Mouse (Mus musculus): ENCODE measurements around the gene Gramd1b. TPM values are rescaled to one million over a fixed set of nuclear protein-coding genes. Genes with fewer than 3 reads are reported as not detected.

The Gramd1b gene
- polyA plus RNA-seq, 1 experiment from 2014 or later = 8.5 TPM

GRCm38 (mm10) chr9:40268748-40269102 is 262.5 kb downstream of the Gramd1b start:
- H3K9ac ChIP-seq (ENCODE audit: low read depth, low read length) = no peak overlapping the region
- peaks cover 23% of the 10 kb centered on the region for H3K27me3 ChIP-seq (ENCODE audit: control insufficient read depth, insufficient read depth, low read length)
- H3K9me3 ChIP-seq (replicated peaks; ENCODE audit: control insufficient read depth, low read length) = no peaks in the 10 kb centered on the region
- peak overlapping the region; percentile 34 for H3K4me3 ChIP-seq (ENCODE audit: low read depth, low read length)
- ATAC-seq (replicated peaks; ENCODE audit: insufficient number of reproducible peaks, low FRiP score, low TSS enrichment) = 0 out of 2 replicates have a peak, but pooled peaks have one; percentile 14
- H3K4me2 ChIP-seq = peak overlapping the region; percentile 63
- 4% methylated on average over 4 of the region's 4 CpGs for WGBS (ENCODE audit: insufficient replicate concordance)
- H3K36me3 ChIP-seq (ENCODE audit: control insufficient read depth, insufficient read depth, low read length) = no peaks in the 10 kb centered on the region
- no peak overlapping the region for H3K27ac ChIP-seq (ENCODE audit: low read depth, low read length)
- H3K4me1 ChIP-seq (ENCODE audit: control insufficient read depth, insufficient read depth, low read length) = peaks cover 5% of the 10 kb centered on the region; the same call in 1 of the 2 replicates

GRCm38 (mm10) chr9:40268040-40268747 is 263.0 kb downstream of the Gramd1b start:
- 21% methylated on average over 21 of the region's 21 CpGs for WGBS (ENCODE audit: insufficient replicate concordance)
- ATAC-seq (replicated peaks; ENCODE audit: insufficient number of reproducible peaks, low FRiP score, low TSS enrichment) = no peak
- Histone ChIP-seq H3K36me3 (ENCODE audit: control insufficient read depth, insufficient read depth, low read length) (no peaks in the 10 kb centered on the region), H3K4me1 (ENCODE audit: control insufficient read depth, insufficient read depth, low read length) (peaks cover 5% of the 10 kb centered on the region; the same call in 1 of the 2 replicates), H3K27ac (ENCODE audit: low read depth, low read length) (no peak overlapping the region), H3K9ac (ENCODE audit: low read depth, low read length) (no peak overlapping the region), H3K9me3 (replicated peaks; ENCODE audit: control insufficient read depth, low read length) (no peaks in the 10 kb centered on the region), H3K4me2 (peak overlapping the region; percentile 63), H3K27me3 (ENCODE audit: control insufficient read depth, insufficient read depth, low read length) (peaks cover 23% of the 10 kb centered on the region), H3K4me3 (ENCODE audit: low read depth, low read length) (no peak overlapping the region)

- no peak for ATAC-seq (replicated peaks; ENCODE audit: insufficient number of reproducible peaks, low FRiP score, low TSS enrichment)
- Histone ChIP-seq H3K9me3 (replicated peaks; ENCODE audit: control insufficient read depth, low read length) (no peaks in the 10 kb centered on the region), H3K27me3 (ENCODE audit: control insufficient read depth, insufficient read depth, low read length) (peaks cover 12% of the 10 kb centered on the region), H3K4me3 (ENCODE audit: low read depth, low read length) (no peak overlapping the region), H3K4me2 (no peak overlapping the region), H3K9ac (ENCODE audit: low read depth, low read length) (no peak overlapping the region), H3K4me1 (ENCODE audit: control insufficient read depth, insufficient read depth, low read length) (peaks cover under 1% of the 10 kb centered on the region; the same call in 1 of the 2 replicates), H3K36me3 (ENCODE audit: control insufficient read depth, insufficient read depth, low read length) (no peaks in the 10 kb centered on the region), H3K27ac (ENCODE audit: low read depth, low read length) (no peak overlapping the region)
- 40% methylated on average over 6 of the region's 6 CpGs for WGBS (ENCODE audit: insufficient replicate concordance)
Measured at GRCm38 (mm10) chr9:40263874-40264273, 267.3 kb downstream of the Gramd1b start.

- Histone ChIP-seq H3K9ac (ENCODE audit: low read depth, low read length) (no peak overlapping the region), H3K4me2 (no peak overlapping the region)
Measured at GRCm38 (mm10) chr9:40252459-40252858, 278.7 kb downstream of the Gramd1b start.

GRCm38 (mm10) chr9:40249106-40249505 is 282.1 kb downstream of the Gramd1b start:
- Histone ChIP-seq H3K27me3 (ENCODE audit: control insufficient read depth, insufficient read depth, low read length) (no peaks in the 10 kb centered on the region), H3K36me3 (ENCODE audit: control insufficient read depth, insufficient read depth, low read length) (no peaks in the 10 kb centered on the region), H3K4me3 (ENCODE audit: low read depth, low read length) (no peak overlapping the region), H3K27ac (ENCODE audit: low read depth, low read length) (no peak overlapping the region), H3K4me1 (ENCODE audit: control insufficient read depth, insufficient read depth, low read length) (0 out of 2 replicates have a peak, but pooled peaks cover 4% of the 10 kb centered on the region), H3K9me3 (replicated peaks; ENCODE audit: control insufficient read depth, low read length) (0 out of 2 replicates have a peak, but pooled peaks cover 3% of the 10 kb centered on the region), H3K4me2 (no peak overlapping the region), H3K9ac (ENCODE audit: low read depth, low read length) (no peak overlapping the region)
- no peak for ATAC-seq (replicated peaks; ENCODE audit: insufficient number of reproducible peaks, low FRiP score, low TSS enrichment)
- 45% methylated on average over 1 of the region's 1 CpGs for WGBS (ENCODE audit: insufficient replicate concordance)

More at GRCm38 (mm10) chr9:40252459-40252858, 278.7 kb downstream of the Gramd1b start:
- Histone ChIP-seq H3K9me3 (replicated peaks; ENCODE audit: control insufficient read depth, low read length) (0 out of 2 replicates have a peak, but pooled peaks cover 3% of the 10 kb centered on the region), H3K27me3 (ENCODE audit: control insufficient read depth, insufficient read depth, low read length) (no peaks in the 10 kb centered on the region), H3K4me3 (ENCODE audit: low read depth, low read length) (no peak overlapping the region), H3K4me1 (ENCODE audit: control insufficient read depth, insufficient read depth, low read length) (no peaks in the 10 kb centered on the region), H3K36me3 (ENCODE audit: control insufficient read depth, insufficient read depth, low read length) (no peaks in the 10 kb centered on the region), H3K27ac (ENCODE audit: low read depth, low read length) (no peak overlapping the region)
- ATAC-seq (replicated peaks; ENCODE audit: insufficient number of reproducible peaks, low FRiP score, low TSS enrichment) = no peak
- 52% methylated on average over 3 of the region's 3 CpGs for WGBS (ENCODE audit: insufficient replicate concordance)

- Histone ChIP-seq H3K9ac (ENCODE audit: low read depth, low read length) (no peak overlapping the region), H3K4me3 (ENCODE audit: low read depth, low read length) (no peak overlapping the region), H3K4me1 (ENCODE audit: control insufficient read depth, insufficient read depth, low read length) (0 out of 2 replicates have a peak, but pooled peaks cover 6% of the 10 kb centered on the region), H3K27ac (ENCODE audit: low read depth, low read length) (no peak overlapping the region), H3K36me3 (ENCODE audit: control insufficient read depth, insufficient read depth, low read length) (no peaks in the 10 kb centered on the region), H3K9me3 (replicated peaks; ENCODE audit: control insufficient read depth, low read length) (0 out of 2 replicates have a peak, but pooled peaks cover 3% of the 10 kb centered on the region), H3K27me3 (ENCODE audit: control insufficient read depth, insufficient read depth, low read length) (no peaks in the 10 kb centered on the region), H3K4me2 (no peak overlapping the region)
- no peak for ATAC-seq (replicated peaks; ENCODE audit: insufficient number of reproducible peaks, low FRiP score, low TSS enrichment)
- WGBS (ENCODE audit: insufficient replicate concordance) = 56% methylated on average over 6 of the region's 6 CpGs
Measured at GRCm38 (mm10) chr9:40246702-40247101, 284.5 kb downstream of the Gramd1b start.

- no peak for ATAC-seq (replicated peaks; ENCODE audit: insufficient number of reproducible peaks, low FRiP score, low TSS enrichment)
- Histone ChIP-seq H3K4me1 (ENCODE audit: control insufficient read depth, insufficient read depth, low read length) (peaks cover 10% of the 10 kb centered on the region; the same call in 1 of the 2 replicates), H3K36me3 (ENCODE audit: control insufficient read depth, insufficient read depth, low read length) (no peaks in the 10 kb centered on the region), H3K4me3 (ENCODE audit: low read depth, low read length) (no peak overlapping the region), H3K9me3 (replicated peaks; ENCODE audit: control insufficient read depth, low read length) (0 out of 2 replicates have a peak, but pooled peaks cover 3% of the 10 kb centered on the region), H3K27me3 (ENCODE audit: control insufficient read depth, insufficient read depth, low read length) (no peaks in the 10 kb centered on the region), H3K27ac (ENCODE audit: low read depth, low read length) (0 out of 2 replicates have a peak overlapping the region, but pooled peaks have one; percentile 70), H3K9ac (ENCODE audit: low read depth, low read length) (no peak overlapping the region), H3K4me2 (no peak overlapping the region)
- 83% methylated on average over 7 of the region's 7 CpGs for WGBS (ENCODE audit: insufficient replicate concordance)
Measured at GRCm38 (mm10) chr9:40245974-40246665, 285.1 kb downstream of the Gramd1b start.

GRCm38 (mm10) chr9:40245466-40245865 is 285.7 kb downstream of the Gramd1b start:
- H3K9ac ChIP-seq (ENCODE audit: low read depth, low read length) = no peak overlapping the region
- H3K4me3 ChIP-seq (ENCODE audit: low read depth, low read length) = no peak overlapping the region
- H3K27me3 ChIP-seq (ENCODE audit: control insufficient read depth, insufficient read depth, low read length) = peaks cover 3% of the 10 kb centered on the region
- no peak for ATAC-seq (replicated peaks; ENCODE audit: insufficient number of reproducible peaks, low FRiP score, low TSS enrichment)
- 0 out of 2 replicates have a peak overlapping the region, but pooled peaks have one; percentile 28 for H3K4me2 ChIP-seq
- peaks cover 10% of the 10 kb centered on the region; the same call in 1 of the 2 replicates for H3K4me1 ChIP-seq (ENCODE audit: control insufficient read depth, insufficient read depth, low read length)
- H3K9me3 ChIP-seq (replicated peaks; ENCODE audit: control insufficient read depth, low read length) = 0 out of 2 replicates have a peak, but pooled peaks cover 3% of the 10 kb centered on the region
- H3K36me3 ChIP-seq (ENCODE audit: control insufficient read depth, insufficient read depth, low read length) = no peaks in the 10 kb centered on the region
- 37% methylated on average over 9 of the region's 9 CpGs for WGBS (ENCODE audit: insufficient replicate concordance)
- H3K27ac ChIP-seq (ENCODE audit: low read depth, low read length) = 0 out of 2 replicates have a peak overlapping the region, but pooled peaks have one; percentile 70

Measured in heart, embryonic 11.5 days (tissue).